Mouse (Mus musculus): Measurements from ENCODE around the gene Psenen. TPM values are rescaled to one million over a fixed set of nuclear protein-coding genes. Genes with fewer than 3 reads are reported as not detected.

Psenen gene
- polyA plus RNA-seq, 1 experiment from 2014 or later: 131 TPM

- peak; percentile 90 for ATAC-seq (replicated peaks)
Measured at GRCm38 (mm10) chr7:30559443-30559954, 3.9 kb downstream of the Psenen start, which contains the start of gene Lin37. Gene Lin37, minus strand, starts transcription at chr7:30559838.

GRCm38 (mm10) chr7:30558656-30559442 lies 4.6 kb downstream of the Psenen start:
- WGBS: 19% methylated on average over 12 of the region's 12 CpGs
- Histone ChIP-seq H3K36me3 (peaks cover 34% of the 10 kb centered on the region), H3K27me3 (no peaks in the 10 kb centered on the region), H3K9me3 (no peaks in the 10 kb centered on the region), H3K9ac (replicated peaks) (peak overlapping the region; percentile 69), H3K4me1 (peaks cover 30% of the 10 kb centered on the region), H3K4me2 (replicated peaks) (peak overlapping the region; percentile 76), H3K4me3 (peak overlapping the region; percentile 68), H3K27ac (replicated peaks) (peak overlapping the region; percentile 62; the same call in 1 of the 2 replicates)
- ATAC-seq (replicated peaks): 0 out of 2 replicates have a peak, but pooled peaks have one; percentile 0

More at GRCm38 (mm10) chr7:30559443-30559954, 3.9 kb downstream of the Psenen start, which contains the start of gene Lin37:
- H3K4me1 ChIP-seq: peaks cover 35% of the 10 kb centered on the region
- H3K36me3 ChIP-seq: peaks cover 31% of the 10 kb centered on the region
- H3K9me3 ChIP-seq: no peaks in the 10 kb centered on the region
- peak within 1 kb of the TSS; percentile 76 for H3K4me2 ChIP-seq (replicated peaks)
- WGBS: under 1% methylated on average over 20 of the region's 20 CpGs
- H3K4me3 ChIP-seq: peak within 1 kb of the TSS; percentile 68
- peak within 1 kb of the TSS; percentile 69 for H3K9ac ChIP-seq (replicated peaks)
- peak within 1 kb of the TSS; percentile 62 for H3K27ac ChIP-seq (replicated peaks)
- H3K27me3 ChIP-seq: no peaks in the 10 kb centered on the region

- no peak overlapping the region for H3K27ac ChIP-seq (replicated peaks)
- 0 out of 2 replicates have a peak overlapping the region, but pooled peaks have one; percentile 1 for H3K4me3 ChIP-seq
- H3K9ac ChIP-seq (replicated peaks): peak overlapping the region; percentile 69; the same call in 1 of the 2 replicates
- H3K4me1 ChIP-seq: peaks cover 35% of the 10 kb centered on the region
- 90% methylated on average over 13 of the region's 13 CpGs for WGBS
- H3K27me3 ChIP-seq: no peaks in the 10 kb centered on the region
- no peaks in the 10 kb centered on the region for H3K9me3 ChIP-seq
- H3K36me3 ChIP-seq: peaks cover 34% of the 10 kb centered on the region
- no peak for ATAC-seq (replicated peaks)
- no peak overlapping the region; the same call in 1 of the 2 replicates for H3K4me2 ChIP-seq (replicated peaks)
Measured at GRCm38 (mm10) chr7:30557901-30558514, 5.4 kb downstream of the Psenen start.

- Histone ChIP-seq H3K36me3 (peaks cover 34% of the 10 kb centered on the region), H3K27ac (replicated peaks) (no peak overlapping the region), H3K4me1 (peaks cover 35% of the 10 kb centered on the region), H3K27me3 (no peaks in the 10 kb centered on the region), H3K4me2 (replicated peaks) (no peak overlapping the region), H3K9me3 (no peaks in the 10 kb centered on the region), H3K4me3 (no peak overlapping the region), H3K9ac (replicated peaks) (no peak overlapping the region)
- ATAC-seq (replicated peaks): no peak
- WGBS: 95% methylated on average over 18 of the region's 18 CpGs
Measured at GRCm38 (mm10) chr7:30556894-30557536, 6.4 kb downstream of the Psenen start.

- Histone ChIP-seq H3K4me1 (peaks cover 32% of the 10 kb centered on the region), H3K9me3 (no peaks in the 10 kb centered on the region), H3K4me2 (replicated peaks) (peak overlapping the region; percentile 94; the same call in 1 of the 2 replicates), H3K27ac (replicated peaks) (no peak overlapping the region), H3K36me3 (peaks cover 32% of the 10 kb centered on the region), H3K4me3 (peak overlapping the region; percentile 74; the same call in 1 of the 2 replicates), H3K27me3 (no peaks in the 10 kb centered on the region), H3K9ac (replicated peaks) (0 out of 2 replicates have a peak overlapping the region, but pooled peaks have one; percentile 54)
- no peak for ATAC-seq (replicated peaks)
- 87% methylated on average over 22 of the region's 22 CpGs for WGBS
Measured at GRCm38 (mm10) chr7:30553810-30554584, 9.4 kb downstream of the Psenen start.

GRCm38 (mm10) chr7:30553021-30553589 lies 10.3 kb downstream of the Psenen start:
- H3K36me3 ChIP-seq: peaks cover 37% of the 10 kb centered on the region
- peak overlapping the region; percentile 74 for H3K4me3 ChIP-seq
- no peaks in the 10 kb centered on the region for H3K27me3 ChIP-seq
- no peak for ATAC-seq (replicated peaks)
- H3K27ac ChIP-seq (replicated peaks): peak overlapping the region; percentile 99
- H3K4me2 ChIP-seq (replicated peaks): peak overlapping the region; percentile 94
- 2% methylated on average over 23 of the region's 23 CpGs for WGBS
- no peaks in the 10 kb centered on the region for H3K9me3 ChIP-seq
- H3K9ac ChIP-seq (replicated peaks): peak overlapping the region; percentile 54
- H3K4me1 ChIP-seq: peaks cover 23% of the 10 kb centered on the region

- 1% methylated on average over 44 of the region's 44 CpGs for WGBS
- H3K27ac ChIP-seq (replicated peaks): peak within 1 kb of the TSS; percentile 99
- peak within 1 kb of the TSS; percentile 66 for H3K9ac ChIP-seq (replicated peaks)
- peak within 1 kb of the TSS; percentile 94 for H3K4me2 ChIP-seq (replicated peaks)
- no peaks in the 10 kb centered on the region for H3K27me3 ChIP-seq
- ATAC-seq (replicated peaks): peak; percentile 96
- H3K4me1 ChIP-seq: peaks cover 21% of the 10 kb centered on the region
- H3K4me3 ChIP-seq: peak within 1 kb of the TSS; percentile 74
- peaks cover 41% of the 10 kb centered on the region for H3K36me3 ChIP-seq
- no peaks in the 10 kb centered on the region for H3K9me3 ChIP-seq
Measured at GRCm38 (mm10) chr7:30552102-30553020, 11.1 kb downstream of the Psenen start, which contains the start of the genes Hspb6 and Proser3. Gene Hspb6, plus strand, starts transcription at chr7:30552178. Gene Proser3, minus strand, starts transcription at chr7:30552299.

- H3K4me3 ChIP-seq: peak overlapping the region; percentile 74
- peak; percentile 68 for ATAC-seq (replicated peaks)
Measured at GRCm38 (mm10) chr7:30551445-30552101, 11.9 kb downstream of the Psenen start.

GRCm38 (mm10) chr7:30550603-30551002 lies 12.8 kb downstream of the Psenen start:
- H3K4me3 ChIP-seq: no peak overlapping the region
- WGBS: 86% methylated on average over 1 of the region's 1 CpGs
- 0 out of 2 replicates have a peak overlapping the region, but pooled peaks have one; percentile 21 for H3K27ac ChIP-seq (replicated peaks)
- H3K36me3 ChIP-seq: peaks cover 33% of the 10 kb centered on the region
- peaks cover 21% of the 10 kb centered on the region for H3K4me1 ChIP-seq
- H3K9me3 ChIP-seq: no peaks in the 10 kb centered on the region
- H3K4me2 ChIP-seq (replicated peaks): no peak overlapping the region
- no peaks in the 10 kb centered on the region for H3K27me3 ChIP-seq
- H3K9ac ChIP-seq (replicated peaks): no peak overlapping the region
- ATAC-seq (replicated peaks): no peak

More at GRCm38 (mm10) chr7:30551445-30552101, 11.9 kb downstream of the Psenen start:
- peak overlapping the region; percentile 66 for H3K9ac ChIP-seq (replicated peaks)
- H3K27ac ChIP-seq (replicated peaks): peak overlapping the region; percentile 99
- WGBS: 2% methylated on average over 10 of the region's 10 CpGs
- H3K27me3 ChIP-seq: no peaks in the 10 kb centered on the region
- peaks cover 21% of the 10 kb centered on the region for H3K4me1 ChIP-seq
- H3K36me3 ChIP-seq: peaks cover 33% of the 10 kb centered on the region
- H3K4me2 ChIP-seq (replicated peaks): peak overlapping the region; percentile 94
- H3K9me3 ChIP-seq: no peaks in the 10 kb centered on the region
